25 mouse cellular contexts compared by ENCODE assay signal in genomic region chr10:25457996-25458395, GRCm38 (mm10).
"Had no signal": no experiment of that assay in that cellular context is flagged by ENCODE, and none has a peak within 500 bp of the region (broad histone marks: within the 10 kb centered on the region; RNA-seq: fewer than 3 reads in every experiment).

No protein-coding gene starts in this region.

- H3K9me3 ChIP-seq: heart, embryonic 12.5 days; hindbrain, embryonic 10.5 days; hindbrain, embryonic 13.5 days; hindbrain, embryonic 15.5 days; kidney, embryonic 15.5 days; limb, embryonic 13.5 days; limb, embryonic 15.5 days had no signal

- H3K4me1 ChIP-seq: hindbrain, embryonic 13.5 days; hindbrain, embryonic 15.5 days; kidney, embryonic 15.5 days had no signal

- DNase-seq: gastrocnemius, postnatal 14 days; gastrocnemius, postnatal 36 days; heart, adult 11 months; heart, adult 2 months; heart, postnatal 10 days; heart, postnatal 4 days; kidney, adult 11 months; kidney, adult 2 months; kidney, adult 9 months; kidney, postnatal 14 days; kidney, postnatal 36 days; layer of hippocampus, adult 9-11 months; layer of hippocampus, postnatal 36 days; left cerebral cortex, postnatal 4 days had no signal

- H3K27ac ChIP-seq: heart, adult 2 months; hindbrain, embryonic 10.5 days; hindbrain, embryonic 13.5 days; hindbrain, embryonic 15.5 days; hindbrain, postnatal 0 days; kidney, embryonic 15.5 days; kidney, postnatal 0 days; limb, embryonic 13.5 days; limb, embryonic 15.5 days; liver, embryonic 14.5 days had no signal

- H3K9ac ChIP-seq: heart, embryonic 12.5 days; hindbrain, embryonic 13.5 days; hindbrain, embryonic 15.5 days; kidney, embryonic 15.5 days; limb, embryonic 13.5 days; limb, embryonic 15.5 days; liver, embryonic 14.5 days had no signal

- H3K4me2 ChIP-seq: heart, embryonic 12.5 days; hindbrain, embryonic 13.5 days; hindbrain, embryonic 15.5 days; kidney, embryonic 15.5 days; limb, embryonic 13.5 days; limb, embryonic 15.5 days had no signal

- H3K36me3 ChIP-seq: hindbrain, embryonic 10.5 days; hindbrain, embryonic 13.5 days; hindbrain, embryonic 15.5 days had no signal

- H3K4me3 ChIP-seq: heart, adult 2 months; heart, embryonic 12.5 days; hindbrain, embryonic 10.5 days; hindbrain, embryonic 13.5 days; hindbrain, embryonic 15.5 days; kidney, embryonic 15.5 days; limb, embryonic 13.5 days; limb, embryonic 15.5 days had no signal

- H3K27me3 ChIP-seq: heart, embryonic 12.5 days; hindbrain, embryonic 13.5 days; hindbrain, embryonic 15.5 days; kidney, embryonic 15.5 days; limb, embryonic 13.5 days; limb, embryonic 15.5 days had no signal

- ATAC-seq: hindbrain, postnatal 0 days; intestine, embryonic 16.5 days had no signal
